Mouse (Mus musculus) neutrophil, adult 59 days (primary cell): ENCODE data around the gene D630023F18Rik. TPM values are rescaled to one million over a fixed set of nuclear protein-coding genes. Genes with fewer than 3 reads are reported as not detected.

ENCODE experiments used
- total RNA-seq, 2 experiments: library from RNA; stranded (reverse); gene quantifications; 1 replicate in 1 of 2; 2 replicates in 1 of 2; pipeline ENCODE4 v1.2.4; 2023

Gene D630023F18Rik
- total RNA-seq: 1 to 10 TPM in 1 of 2 experiments, under 1 TPM in 1; 0.95 to 1.5 TPM

DNA sequence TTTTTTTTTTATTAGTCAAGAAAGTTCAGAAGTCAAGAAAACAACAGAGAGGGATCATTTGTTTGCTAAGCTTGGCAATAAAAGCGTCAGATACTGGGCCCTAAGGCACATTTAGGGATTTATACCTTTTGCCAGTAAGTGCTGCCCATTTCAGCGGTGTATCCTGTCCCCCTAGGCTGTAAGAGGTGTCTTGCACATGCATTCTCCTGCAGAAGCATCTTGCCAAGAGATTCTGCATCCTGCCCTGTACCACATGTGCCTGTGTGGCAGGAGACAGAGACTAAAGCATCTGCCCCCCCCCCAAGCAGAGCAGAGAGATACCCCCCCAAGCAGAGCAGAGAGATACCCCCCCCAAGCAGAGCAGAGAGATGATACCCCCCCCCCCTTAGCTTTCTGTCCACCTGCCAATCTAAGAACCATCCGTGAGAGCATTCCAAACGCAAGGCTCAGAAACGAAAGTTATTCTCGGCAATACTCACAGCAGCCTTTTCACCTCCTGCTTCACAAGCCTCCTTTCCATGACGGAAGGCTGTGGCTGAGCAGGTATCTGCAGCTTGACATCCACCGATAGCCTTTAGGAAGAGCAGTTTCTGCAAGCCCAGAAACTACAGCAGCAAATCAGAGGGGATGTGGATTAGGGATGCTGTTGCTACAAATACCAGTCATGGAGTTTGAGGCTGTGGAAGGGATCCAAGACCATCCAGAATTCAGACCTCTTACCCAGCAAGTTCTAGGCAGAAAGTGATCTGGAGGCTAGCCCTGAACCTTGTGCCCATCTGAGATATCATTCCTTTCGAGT lies at the start of gene D630023F18Rik:
TSS of gene D630023F18Rik (minus strand) at position 641 of the 799 bp plus-strand sequence.

DNA sequence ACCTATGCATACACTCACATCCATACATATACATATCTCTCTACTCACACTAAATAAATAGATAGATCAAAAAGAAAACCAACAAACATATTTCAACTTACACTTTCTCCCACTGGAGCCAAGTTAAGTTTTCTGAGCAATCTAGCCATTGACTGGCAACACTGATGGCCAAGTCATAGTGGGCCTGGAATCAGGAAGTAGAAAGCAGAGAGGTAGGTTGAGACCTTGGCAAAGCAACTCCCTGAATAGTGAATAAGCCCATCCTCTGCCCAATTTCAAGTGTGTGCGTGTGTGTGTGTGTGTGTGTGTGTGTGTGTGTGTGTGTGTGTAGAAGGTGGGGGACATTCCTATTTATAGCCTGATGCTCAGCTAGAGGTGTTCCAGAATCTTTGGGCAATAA lies 3.6 kb downstream of the D630023F18Rik start, which contains the start of gene Gm28845:
TSS of gene Gm28845 (minus strand) at position 121 of the 400 bp plus-strand sequence.

DNA sequence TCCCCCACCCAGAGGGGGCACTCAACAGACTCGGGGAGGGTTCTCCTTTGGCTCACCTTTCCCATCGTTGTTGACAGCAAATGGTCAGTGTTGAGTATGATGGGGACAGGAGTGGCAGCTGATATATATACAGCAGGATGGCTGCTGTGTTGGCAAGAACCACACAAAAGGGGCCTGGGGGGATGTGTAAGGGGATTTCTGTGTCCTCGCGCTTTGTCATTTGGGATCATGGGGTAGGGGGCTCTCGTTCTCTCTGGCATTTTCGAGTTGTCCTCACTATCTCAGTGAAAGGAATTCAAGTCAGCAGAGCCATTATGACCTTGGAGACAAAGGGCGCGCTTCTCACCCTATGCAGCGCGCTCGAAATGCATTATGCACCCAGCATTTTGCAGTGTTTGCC lies 19.7 kb downstream of the D630023F18Rik start, which contains the start of gene Cryga:
TSS of gene Cryga (minus strand) at position 101 of the 400 bp plus-strand sequence.

DNA sequence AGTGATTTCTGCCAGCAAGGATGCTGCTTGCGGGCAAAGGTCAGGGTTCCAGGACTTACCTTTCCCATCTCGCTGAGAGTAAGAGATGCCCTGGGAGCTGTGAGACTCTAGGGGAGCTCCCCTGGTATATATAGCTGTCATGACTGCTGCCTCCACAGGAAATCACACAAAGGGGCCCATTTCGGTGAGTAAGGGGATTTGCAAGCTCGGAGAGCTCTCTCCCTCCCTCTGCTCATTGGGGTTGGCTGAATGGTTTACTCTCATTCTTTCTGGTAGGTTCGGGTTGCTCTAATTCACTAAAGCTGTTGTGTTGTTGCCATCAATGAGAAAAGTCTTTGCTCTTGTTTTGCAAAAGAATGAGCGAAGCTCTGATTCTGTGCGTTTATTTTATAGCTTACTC lies 40.8 kb downstream of the D630023F18Rik start, which contains the start of gene Crygb:
TSS of gene Crygb (minus strand) at position 101 of the 400 bp plus-strand sequence.

DNA sequence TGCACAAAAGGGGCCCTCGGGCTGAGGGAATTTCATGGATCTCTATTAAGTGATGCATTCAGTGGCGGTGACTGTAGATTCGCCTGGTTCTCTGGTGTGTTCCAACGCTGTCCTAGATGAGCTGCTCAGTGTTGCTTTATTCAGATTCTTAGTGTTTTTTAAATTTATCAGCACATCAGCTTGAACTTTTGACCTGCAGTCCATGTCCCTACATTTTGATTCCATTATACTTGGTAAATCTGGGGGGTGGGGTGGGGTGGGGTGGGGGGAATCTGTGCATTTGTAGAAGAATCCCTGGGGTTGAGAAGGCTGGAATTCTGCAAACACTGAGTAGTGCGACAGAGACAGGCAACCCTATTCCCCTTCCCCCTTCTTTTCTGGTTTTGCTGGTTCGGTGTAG lies 49.4 kb downstream of the D630023F18Rik start, which contains the start of gene Crygc:
TSS of gene Crygc (minus strand) at position 101 of the 400 bp plus-strand sequence.

DNA sequence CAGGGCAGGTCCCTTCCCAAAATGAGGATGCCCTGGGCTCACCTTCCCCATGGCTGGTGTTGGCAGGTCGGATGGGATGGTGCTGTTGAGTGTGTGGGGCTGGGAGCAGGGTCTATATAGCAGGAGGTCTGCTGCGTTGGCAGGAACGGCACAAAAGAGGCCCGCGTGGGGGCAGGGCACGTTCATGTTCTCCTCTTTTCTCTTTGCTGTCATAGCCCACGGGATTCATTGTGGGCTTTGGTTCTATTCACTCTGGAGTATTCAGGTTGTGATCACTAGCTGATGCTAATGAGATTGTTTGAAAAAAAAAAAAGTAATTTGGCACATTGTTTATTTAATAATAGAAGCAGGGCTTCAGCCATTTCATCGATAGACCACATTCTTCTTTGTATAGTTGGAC lies 59.7 kb downstream of the D630023F18Rik start, which contains the start of gene Crygd:
TSS of gene Crygd (minus strand) at position 101 of the 400 bp plus-strand sequence.

Other genes starting within 250 kb of the D630023F18Rik start
- 10 to 100 TPM; 52.3 to 65.4 TPM for gene Plekhm3, start 166.4 kb downstream of the D630023F18Rik start, total RNA-seq
- not detected for gene Akr1cl, start 90.5 kb downstream of the D630023F18Rik start, total RNA-seq
- gene Cryge, start 72.1 kb downstream of the D630023F18Rik start, total RNA-seq: not detected
- not detected for gene Crygd, start 59.8 kb downstream of the D630023F18Rik start, total RNA-seq
- gene Crygc, start 49.5 kb downstream of the D630023F18Rik start, total RNA-seq: not detected
- not detected for gene Crygb, start 40.9 kb downstream of the D630023F18Rik start, total RNA-seq
- gene Cryga, start 19.8 kb downstream of the D630023F18Rik start, total RNA-seq: not detected
- not detected for gene Gm28845, start 3.7 kb downstream of the D630023F18Rik start, total RNA-seq
- gene Idh1, start 63.3 kb upstream of the D630023F18Rik start, total RNA-seq: 10 to 100 TPM; 68.4 to 85.3 TPM
- 10 to 100 TPM; 32.0 to 38.4 TPM for gene Pikfyve, start 63.5 kb upstream of the D630023F18Rik start, total RNA-seq
- gene Pth2r, start 158.8 kb upstream of the D630023F18Rik start, total RNA-seq: not detected